Mouse (Mus musculus): ENCODE measurements around the gene Uncx.

GRCm38 (mm10) chr5:139592850-139593249, 49.6 kb downstream of the Uncx start:
- TF ChIP-seq EP300 (IDR thresholded peaks at IDR 0.05; ENCODE audit: insufficient read depth, low read depth, low read length), result no peak
- TF ChIP-seq CTCF (IDR thresholded peaks at IDR 0.05), result no peak

Measured in heart, adult 2 months (tissue).